Mouse (Mus musculus) C2C12 (cell line): ENCODE measurements around the gene Jak1. TPM values are rescaled to one million over a fixed set of nuclear protein-coding genes. Genes with fewer than 3 reads are reported as not detected.
A peak's percentile ranks its signal among the peaks of the same experiment; 100 is the strongest.

Experiments used
- H3K27me3 ChIP-seq: one replicate; pipeline ENCODE4 v1.6.1; 2011; ENCODE audit not compliant: control insufficient read depth, insufficient read depth, insufficient read length
- H3K36me3 ChIP-seq: one replicate; pipeline ENCODE4 v1.6.1; 2011; ENCODE audit not compliant: control insufficient read depth, insufficient read depth
- H3K4me3 ChIP-seq: one replicate; pipeline ENCODE4 v1.5.1; 2011; ENCODE audit warnings: mild to moderate bottlenecking, control low read depth; ENCODE audit not compliant: poor library complexity, insufficient read depth, severe bottlenecking
- H3K79me2 ChIP-seq: one replicate; pipeline ENCODE4 v1.6.1; 2011; ENCODE audit not compliant: control insufficient read depth, insufficient read depth
- H3K79me3 ChIP-seq: one replicate; pipeline ENCODE4 v1.6.1; 2011; ENCODE audit warnings: low read depth, control low read depth
- H3ac ChIP-seq: one replicate; pipeline ENCODE3; 2011; ENCODE audit warnings: low read depth; ENCODE audit not compliant: control insufficient read depth, insufficient read length
- CEBPB ChIP-seq: IDR thresholded peaks from one replicate; pipeline ENCODE4 v1.6.1; 2011; ENCODE audit warnings: low read depth, mild to moderate bottlenecking, control low read depth, moderate library complexity
- CTCF ChIP-seq: IDR thresholded peaks from one replicate; pipeline ENCODE4 v1.5.1; 2011; ENCODE audit not compliant: control insufficient read depth, insufficient read depth, insufficient read length
- FOSL1 ChIP-seq: IDR thresholded peaks from one replicate; pipeline ENCODE4 v1.8.0; 2011; ENCODE audit warnings: mild to moderate bottlenecking, low read length; ENCODE audit not compliant: poor library complexity, insufficient read depth, severe bottlenecking
- MAX ChIP-seq: IDR thresholded peaks from one replicate; pipeline ENCODE4 v1.6.1; 2011; ENCODE audit warnings: mild to moderate bottlenecking, control low read depth
- MYOD1 ChIP-seq: IDR thresholded peaks from one replicate; pipeline ENCODE4 v1.6.1; 2011; ENCODE audit warnings: low read depth; ENCODE audit not compliant: control insufficient read depth, insufficient read length
- MYOG ChIP-seq: IDR thresholded peaks from one replicate; pipeline ENCODE4 v1.6.1; 2011; ENCODE audit not compliant: control insufficient read depth, insufficient read length; ENCODE audit errors: extremely low read depth
- USF1 ChIP-seq: IDR thresholded peaks from one replicate; pipeline ENCODE4 v1.6.1; 2011; ENCODE audit warnings: low read depth, mild to moderate bottlenecking, control low read depth, moderate library complexity
- polyA plus RNA-seq: library from polyadenylated mRNA; unstranded; fragments of >200 nt; fragmentation: generic; extraction: Trizol; gene quantifications from one replicate; pipeline ENCODE4 v1.2.1, GENCODE M21; 2012; ENCODE audit warnings: missing spikeins

The Jak1 gene
- polyA plus RNA-seq, 1 experiment = 26.1 TPM

DNA sequence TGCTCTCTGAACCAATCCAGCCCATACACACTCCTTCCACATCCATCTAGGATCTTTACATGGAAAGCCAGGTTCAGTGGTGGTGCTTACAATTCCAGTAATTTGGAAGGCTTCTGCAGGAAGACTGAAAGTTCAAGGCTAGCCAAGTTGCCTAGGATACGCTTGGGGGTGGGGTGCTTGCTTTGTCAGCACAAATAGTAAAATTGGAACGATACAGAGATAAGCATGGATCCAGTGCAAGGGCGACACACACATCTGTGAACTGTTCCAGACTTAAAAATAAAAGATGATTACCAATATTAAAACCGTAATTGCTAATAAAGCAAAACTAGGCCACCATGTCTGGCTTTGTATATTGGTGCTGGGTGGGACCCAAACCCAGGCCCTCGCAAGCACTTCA lies 78.5 kb downstream of the Jak1 start:
- H3K79me3 ChIP-seq = no peaks in the 10 kb centered on the region
- no peaks in the 10 kb centered on the region for H3K27me3 ChIP-seq
- TF ChIP-seq MYOD1 (no peak), MAX (no peak)
- H3K4me3 ChIP-seq = no peak overlapping the region
- H3K79me2 ChIP-seq = no peaks in the 10 kb centered on the region
- no peak overlapping the region for H3ac ChIP-seq
- peaks cover 15% of the 10 kb centered on the region for H3K36me3 ChIP-seq

DNA sequence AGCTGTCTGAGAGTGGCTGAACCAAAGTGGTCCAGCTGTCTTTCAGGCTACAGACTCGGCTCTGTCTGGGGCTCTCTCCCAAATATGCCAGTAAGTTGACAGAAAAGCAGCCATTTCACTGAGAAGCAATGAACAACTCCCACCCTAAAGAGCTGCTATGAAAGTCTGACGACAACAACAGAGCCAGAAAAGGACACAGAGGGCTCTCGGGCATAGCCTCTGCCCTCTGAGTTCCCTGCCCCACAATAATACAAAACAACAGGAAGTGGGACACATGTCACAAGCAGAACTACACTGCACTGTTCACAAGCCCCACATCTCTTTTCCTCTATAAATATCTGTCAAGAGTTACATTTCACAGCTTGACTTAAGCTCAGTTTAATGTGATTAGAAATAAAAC lies 79.9 kb downstream of the Jak1 start:
- no peaks in the 10 kb centered on the region for H3K79me2 ChIP-seq
- no peak overlapping the region for H3K4me3 ChIP-seq
- H3K36me3 ChIP-seq = peaks cover 17% of the 10 kb centered on the region
- TF ChIP-seq MYOG = no peak
- TF ChIP-seq USF1 = no peak
- no peak for TF ChIP-seq CTCF
- no peak for TF ChIP-seq MAX
- TF ChIP-seq FOSL1 = no peak
- no peak for TF ChIP-seq MYOD1
- no peak for TF ChIP-seq CEBPB
- no peaks in the 10 kb centered on the region for H3K27me3 ChIP-seq
- H3ac ChIP-seq = no peak overlapping the region
- no peaks in the 10 kb centered on the region for H3K79me3 ChIP-seq

DNA sequence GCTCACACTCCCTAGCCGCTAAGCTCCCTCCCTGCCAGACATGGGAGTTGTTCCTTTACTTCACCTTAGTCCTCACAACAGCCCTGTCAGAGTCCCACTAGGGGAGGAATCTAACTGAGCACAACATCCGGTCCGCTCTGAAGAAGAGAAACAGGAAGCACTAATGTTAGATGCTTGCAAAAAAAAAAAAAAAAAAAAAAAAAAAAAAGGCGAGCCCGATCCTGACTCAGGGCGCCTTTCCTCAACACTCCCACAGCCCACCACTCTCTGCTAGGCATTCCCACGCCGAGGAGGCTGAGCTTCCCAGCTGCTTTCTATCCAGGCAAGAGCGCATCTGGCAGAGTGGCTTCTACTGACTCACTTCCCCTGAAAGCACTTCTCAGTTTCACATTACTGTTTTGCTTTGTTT lies 82.5 kb downstream of the Jak1 start:
- no peak for TF ChIP-seq USF1
- TF ChIP-seq MYOG = no peak
- no peak for TF ChIP-seq CEBPB
- no peak for TF ChIP-seq MYOD1
- TF ChIP-seq CTCF = no peak
- TF ChIP-seq MAX = no peak
- no peak for TF ChIP-seq FOSL1
- Histone ChIP-seq H3ac (no peak overlapping the region), H3K79me2 (no peaks in the 10 kb centered on the region), H3K79me3 (no peaks in the 10 kb centered on the region), H3K4me3 (no peak overlapping the region), H3K27me3 (no peaks in the 10 kb centered on the region), H3K36me3 (peaks cover 26% of the 10 kb centered on the region)

DNA sequence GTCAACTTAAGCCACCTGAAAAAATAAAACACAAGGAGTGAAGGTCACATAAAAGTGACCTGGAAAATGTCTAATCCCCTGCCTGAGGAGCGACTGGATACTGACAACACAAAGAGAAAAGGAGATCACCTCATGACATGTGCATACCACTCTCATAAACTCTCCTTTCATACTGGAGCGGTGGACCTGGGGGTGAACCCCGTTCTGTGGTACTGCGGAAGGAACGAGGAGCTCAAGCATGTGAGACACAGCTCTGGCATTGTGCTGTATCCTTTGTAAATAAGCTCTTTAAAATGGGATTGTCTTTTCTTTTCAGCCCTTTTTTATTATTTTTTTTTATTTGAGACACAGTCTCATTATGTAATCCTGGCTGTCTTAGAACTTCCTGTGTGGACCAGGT lies 84.4 kb downstream of the Jak1 start:
- Histone ChIP-seq H3K27me3 (no peaks in the 10 kb centered on the region), H3K79me2 (no peaks in the 10 kb centered on the region), H3K79me3 (no peaks in the 10 kb centered on the region), H3K36me3 (peaks cover 37% of the 10 kb centered on the region), H3K4me3 (no peak overlapping the region), H3ac (no peak overlapping the region)
- TF ChIP-seq FOSL1 = no peak

DNA sequence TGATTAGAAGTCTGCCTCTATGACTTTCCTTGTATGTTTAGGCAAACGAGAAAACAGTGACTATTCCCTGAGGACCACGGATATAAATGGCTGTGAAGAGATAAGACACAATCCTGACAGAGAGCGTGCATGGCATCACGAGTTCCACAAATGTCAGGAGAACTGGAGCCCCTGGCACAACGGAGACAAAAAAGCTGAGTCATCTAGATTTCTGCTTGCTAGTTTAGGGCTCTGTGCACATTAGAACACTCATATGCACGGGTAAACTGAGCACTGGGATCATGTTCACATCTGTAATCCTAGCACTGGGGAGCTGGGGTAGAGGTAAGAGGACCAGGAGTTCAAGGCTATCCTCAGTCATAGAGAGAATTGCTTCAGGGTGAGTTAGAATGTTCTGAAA lies 85.2 kb downstream of the Jak1 start:
- no peaks in the 10 kb centered on the region for H3K79me2 ChIP-seq
- H3K36me3 ChIP-seq = peaks cover 35% of the 10 kb centered on the region
- TF ChIP-seq MAX = no peak
- no peak for TF ChIP-seq CEBPB
- TF ChIP-seq FOSL1 = no peak
- TF ChIP-seq CTCF = no peak
- no peak for TF ChIP-seq MYOG
- no peak for TF ChIP-seq MYOD1
- no peak for TF ChIP-seq USF1
- H3K27me3 ChIP-seq = no peaks in the 10 kb centered on the region
- H3K4me3 ChIP-seq = peak overlapping the region; percentile 11
- H3K79me3 ChIP-seq = no peaks in the 10 kb centered on the region
- H3ac ChIP-seq = no peak overlapping the region

DNA sequence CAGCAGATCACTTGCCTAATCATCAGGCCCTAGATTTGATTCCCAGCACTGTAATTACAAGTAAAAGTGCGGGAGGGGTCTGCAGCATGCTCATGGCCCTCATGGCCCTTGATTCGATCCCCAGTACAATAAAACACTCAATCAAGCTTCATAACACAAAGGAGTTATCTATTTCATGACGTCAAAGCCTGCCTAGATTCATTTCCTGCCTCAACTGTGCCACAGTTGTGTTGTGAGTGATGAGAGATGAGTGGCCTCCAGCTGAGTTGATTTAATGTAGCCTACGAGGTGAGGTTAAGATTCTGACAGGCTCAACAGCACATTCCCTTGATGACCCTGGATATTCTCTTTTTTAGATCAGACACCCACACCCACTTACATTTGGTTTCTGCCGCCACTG lies 86.0 kb downstream of the Jak1 start:
- peaks cover 41% of the 10 kb centered on the region for H3K36me3 ChIP-seq
- H3K4me3 ChIP-seq = no peak overlapping the region
- H3ac ChIP-seq = no peak overlapping the region
- H3K79me3 ChIP-seq = no peaks in the 10 kb centered on the region
- no peaks in the 10 kb centered on the region for H3K79me2 ChIP-seq
- H3K27me3 ChIP-seq = no peaks in the 10 kb centered on the region
- TF ChIP-seq MYOD1 (no peak), FOSL1 (no peak), USF1 (no peak)
